Mouse (Mus musculus) liver (tissue): ENCODE results near the gene Pnkd.
A peak's percentile ranks its signal among the peaks of the same experiment; 100 is the strongest.

ENCODE experiments used
- DNase-seq: peaks from one replicate; pipeline ENCODE4 v3.0.0-alpha.2; 2020; ENCODE audit warnings: mixed read lengths

The Pnkd gene

GRCm38 (mm10) chr1:74362325-74363229, 77.8 kb downstream of the Pnkd start:
- no peak for DNase-seq

GRCm38 (mm10) chr1:74363437-74363836, 78.7 kb downstream of the Pnkd start:
- DNase-seq: no peak

- DNase-seq: no peak
These were observed 79.5 kb downstream of the Pnkd start for GRCm38 (mm10) chr1:74364270-74364669.

- peak; percentile 76 for DNase-seq
These were observed 83.3 kb downstream of the Pnkd start for GRCm38 (mm10) chr1:74367886-74368645.

- no peak for DNase-seq
These were observed 85.3 kb downstream of the Pnkd start for GRCm38 (mm10) chr1:74370040-74370439.

- no peak for DNase-seq
These were observed 88.6 kb downstream of the Pnkd start for GRCm38 (mm10) chr1:74373372-74373771.

GRCm38 (mm10) chr1:74374980-74375379, 90.2 kb downstream of the Pnkd start, which contains the start of gene Slc11a1:
Slc11a1 (plus strand) TSS chr1:74375195.
- DNase-seq: peak; percentile 19

- DNase-seq: no peak
These were observed 90.8 kb downstream of the Pnkd start for GRCm38 (mm10) chr1:74375561-74375960.

GRCm38 (mm10) chr1:74376396-74376795, 91.7 kb downstream of the Pnkd start:
- DNase-seq: no peak

GRCm38 (mm10) chr1:74379058-74379504, 94.4 kb downstream of the Pnkd start:
- DNase-seq: peak; percentile 56

- DNase-seq: no peak
These were observed 95.8 kb downstream of the Pnkd start for GRCm38 (mm10) chr1:74380484-74380883.

- no peak for DNase-seq
These were observed 96.9 kb downstream of the Pnkd start for GRCm38 (mm10) chr1:74381588-74382021.

- peak; percentile 49 for DNase-seq
These were observed 98.7 kb downstream of the Pnkd start for GRCm38 (mm10) chr1:74383385-74383784.

- DNase-seq: no peak
These were observed 99.8 kb downstream of the Pnkd start for GRCm38 (mm10) chr1:74384525-74384924.

GRCm38 (mm10) chr1:74385064-74385463, 100.3 kb downstream of the Pnkd start:
- DNase-seq: no peak

GRCm38 (mm10) chr1:74385531-74385930, 100.8 kb downstream of the Pnkd start:
- DNase-seq: no peak

- DNase-seq: no peak
These were observed 101.6 kb downstream of the Pnkd start for GRCm38 (mm10) chr1:74386363-74386713.

- DNase-seq: peak; percentile 89
These were observed 102.1 kb downstream of the Pnkd start for GRCm38 (mm10) chr1:74386714-74387385.

- DNase-seq: no peak
These were observed 102.8 kb downstream of the Pnkd start for GRCm38 (mm10) chr1:74387386-74387988.

GRCm38 (mm10) chr1:74388398-74388920, 103.7 kb downstream of the Pnkd start:
- no peak for DNase-seq

GRCm38 (mm10) chr1:74389831-74390286, 105.1 kb downstream of the Pnkd start:
- peak; percentile 74 for DNase-seq

- DNase-seq: peak; percentile 86
These were observed 105.7 kb downstream of the Pnkd start for GRCm38 (mm10) chr1:74390287-74390906.
